Mouse (Mus musculus): ENCODE results near the gene P4ha2. TPM values are rescaled to one million over a fixed set of nuclear protein-coding genes. Genes with fewer than 3 reads are reported as not detected.

Gene P4ha2
- polyA plus RNA-seq, 1 experiment: 2.9 TPM

- Histone ChIP-seq H3K27ac (ENCODE audit: insufficient read depth, low read depth, low read length) (no peak overlapping the region), H3K4me3 (ENCODE audit: insufficient read depth, low read length) (no peak overlapping the region), H3K4me1 (ENCODE audit: control insufficient read depth, insufficient read depth, low read length) (peaks cover 20% of the 10 kb centered on the region)
- TF ChIP-seq POLR2A (IDR thresholded peaks at IDR 0.05; ENCODE audit: borderline replicate concordance, low read depth, low read length) (no peak), CTCF (IDR thresholded peaks at IDR 0.05; ENCODE audit: low read depth, low read length) (no peak)
Observed at GRCm38 (mm10) chr11:54067318-54067995, 32.4 kb upstream of the P4ha2 start.

GRCm38 (mm10) chr11:54067996-54068519 is 31.8 kb upstream of the P4ha2 start:
- Histone ChIP-seq H3K4me1 (ENCODE audit: control insufficient read depth, insufficient read depth, low read length) (peaks cover 26% of the 10 kb centered on the region), H3K27ac (ENCODE audit: insufficient read depth, low read depth, low read length) (0 out of 2 replicates have a peak overlapping the region, but pooled peaks have one; percentile 18), H3K4me3 (ENCODE audit: insufficient read depth, low read length) (peak overlapping the region; percentile 56)
- TF ChIP-seq CTCF (IDR thresholded peaks at IDR 0.05; ENCODE audit: low read depth, low read length) (no peak), POLR2A (IDR thresholded peaks at IDR 0.05; ENCODE audit: borderline replicate concordance, low read depth, low read length) (no peak)

- no peak for TF ChIP-seq CTCF (IDR thresholded peaks at IDR 0.05; ENCODE audit: low read depth, low read length)
- no peak for TF ChIP-seq POLR2A (IDR thresholded peaks at IDR 0.05; ENCODE audit: borderline replicate concordance, low read depth, low read length)
- Histone ChIP-seq H3K4me1 (ENCODE audit: control insufficient read depth, insufficient read depth, low read length) (peaks cover 29% of the 10 kb centered on the region), H3K27ac (ENCODE audit: insufficient read depth, low read depth, low read length) (0 out of 2 replicates have a peak within 1 kb of the TSS, but pooled peaks have one; percentile 18), H3K4me3 (ENCODE audit: insufficient read depth, low read length) (peak within 1 kb of the TSS; percentile 56)
Observed at GRCm38 (mm10) chr11:54068520-54069371, 31.1 kb upstream of the P4ha2 start, which contains the start of gene Pdlim4. Gene Pdlim4, minus strand, starts transcription at chr11:54069014.

- no peak for TF ChIP-seq CTCF (IDR thresholded peaks at IDR 0.05; ENCODE audit: low read depth, low read length)
- TF ChIP-seq POLR2A (IDR thresholded peaks at IDR 0.05; ENCODE audit: borderline replicate concordance, low read depth, low read length): 0 out of 2 replicates have a peak, but pooled peaks have one; percentile 29
- Histone ChIP-seq H3K4me1 (ENCODE audit: control insufficient read depth, insufficient read depth, low read length) (peaks cover 29% of the 10 kb centered on the region), H3K4me3 (ENCODE audit: insufficient read depth, low read length) (no peak overlapping the region), H3K27ac (ENCODE audit: insufficient read depth, low read depth, low read length) (no peak overlapping the region)
Observed at GRCm38 (mm10) chr11:54071726-54072445, 28.0 kb upstream of the P4ha2 start.

- TF ChIP-seq CTCF (IDR thresholded peaks at IDR 0.05; ENCODE audit: low read depth, low read length): no peak
- no peak for TF ChIP-seq POLR2A (IDR thresholded peaks at IDR 0.05; ENCODE audit: borderline replicate concordance, low read depth, low read length)
- H3K27ac ChIP-seq (ENCODE audit: insufficient read depth, low read depth, low read length): no peak overlapping the region
- no peak overlapping the region for H3K4me3 ChIP-seq (ENCODE audit: insufficient read depth, low read length)
- peaks cover 20% of the 10 kb centered on the region for H3K4me1 ChIP-seq (ENCODE audit: control insufficient read depth, insufficient read depth, low read length)
Observed at GRCm38 (mm10) chr11:54073291-54073690, 26.6 kb upstream of the P4ha2 start.

GRCm38 (mm10) chr11:54075353-54075752 is 24.5 kb upstream of the P4ha2 start:
- H3K4me3 ChIP-seq (ENCODE audit: insufficient read depth, low read length): no peak overlapping the region

GRCm38 (mm10) chr11:54076101-54076500 is 23.8 kb upstream of the P4ha2 start:
- peaks cover 20% of the 10 kb centered on the region for H3K4me1 ChIP-seq (ENCODE audit: control insufficient read depth, insufficient read depth, low read length)
- no peak overlapping the region for H3K27ac ChIP-seq (ENCODE audit: insufficient read depth, low read depth, low read length)
- no peak for TF ChIP-seq POLR2A (IDR thresholded peaks at IDR 0.05; ENCODE audit: borderline replicate concordance, low read depth, low read length)
- TF ChIP-seq CTCF (IDR thresholded peaks at IDR 0.05; ENCODE audit: low read depth, low read length): no peak
- H3K4me3 ChIP-seq (ENCODE audit: insufficient read depth, low read length): no peak overlapping the region

More at GRCm38 (mm10) chr11:54075353-54075752, 24.5 kb upstream of the P4ha2 start:
- H3K4me1 ChIP-seq (ENCODE audit: control insufficient read depth, insufficient read depth, low read length): peaks cover 20% of the 10 kb centered on the region
- no peak overlapping the region for H3K27ac ChIP-seq (ENCODE audit: insufficient read depth, low read depth, low read length)
- no peak for TF ChIP-seq POLR2A (IDR thresholded peaks at IDR 0.05; ENCODE audit: borderline replicate concordance, low read depth, low read length)
- TF ChIP-seq CTCF (IDR thresholded peaks at IDR 0.05; ENCODE audit: low read depth, low read length): no peak

GRCm38 (mm10) chr11:54080435-54080834 is 19.5 kb upstream of the P4ha2 start:
- TF ChIP-seq POLR2A (IDR thresholded peaks at IDR 0.05; ENCODE audit: borderline replicate concordance, low read depth, low read length): no peak
- TF ChIP-seq CTCF (IDR thresholded peaks at IDR 0.05; ENCODE audit: low read depth, low read length): no peak
- no peak overlapping the region for H3K4me3 ChIP-seq (ENCODE audit: insufficient read depth, low read length)
- peaks cover 5% of the 10 kb centered on the region for H3K4me1 ChIP-seq (ENCODE audit: control insufficient read depth, insufficient read depth, low read length)
- H3K27ac ChIP-seq (ENCODE audit: insufficient read depth, low read depth, low read length): no peak overlapping the region

- TF ChIP-seq POLR2A (IDR thresholded peaks at IDR 0.05; ENCODE audit: borderline replicate concordance, low read depth, low read length): no peak
- no peak for TF ChIP-seq CTCF (IDR thresholded peaks at IDR 0.05; ENCODE audit: low read depth, low read length)
- Histone ChIP-seq H3K4me3 (ENCODE audit: insufficient read depth, low read length) (no peak overlapping the region), H3K4me1 (ENCODE audit: control insufficient read depth, insufficient read depth, low read length) (peaks cover 18% of the 10 kb centered on the region), H3K27ac (ENCODE audit: insufficient read depth, low read depth, low read length) (no peak overlapping the region)
Observed at GRCm38 (mm10) chr11:54082725-54083124, 17.2 kb upstream of the P4ha2 start.

Measured in bone marrow macrophage, adult 2 months (primary cell).